Mouse (Mus musculus) hindbrain, embryonic 13.5 days (tissue): ENCODE measurements around the gene Gabpb1. TPM values are rescaled to one million over a fixed set of nuclear protein-coding genes. Genes with fewer than 3 reads are reported as not detected.
"Not testable (repeated sequence)": the region's sequence is repeated elsewhere in the genome, so short reads cannot be mapped to it uniquely, and the experiment has no call there.

Experiments
- ATAC-seq: fragments of 200-750 bp; cut with Nextera tagmentation; 2 replicates; pipeline ENCODE4 v1.8.0; 2017; ENCODE audit warnings: moderate TSS enrichment; ENCODE audit not compliant: low FRiP score
- H3K27ac ChIP-seq: fragments of 300-500 bp; sonication (generic); 2 replicates; pipeline ENCODE4 v1.5.1; 2015; ENCODE audit warnings: inconsistent platforms, mild to moderate bottlenecking, moderate library complexity
- H3K27me3 ChIP-seq: fragments of 300-500 bp; sonication (generic); 2 replicates; pipeline ENCODE4 v1.6.1; 2015; ENCODE audit warnings: mild to moderate bottlenecking, inconsistent platforms
- H3K36me3 ChIP-seq: fragments of 300-500 bp; sonication (generic); 2 replicates; pipeline ENCODE4 v1.6.1; 2015; ENCODE audit warnings: mild to moderate bottlenecking, inconsistent platforms
- H3K4me1 ChIP-seq: fragments of 300-500 bp; sonication (generic); replicated peaks from 2 replicates; pipeline ENCODE4 v1.6.1; 2015; ENCODE audit warnings: inconsistent platforms
- H3K4me2 ChIP-seq: fragments of 300-500 bp; sonication (generic); 2 replicates; pipeline ENCODE4 v1.6.1; 2015; ENCODE audit warnings: inconsistent platforms, mild to moderate bottlenecking, moderate library complexity
- H3K4me3 ChIP-seq: fragments of 300-500 bp; sonication (generic); 2 replicates; pipeline ENCODE4 v1.5.1; 2015; ENCODE audit warnings: mild to moderate bottlenecking, inconsistent platforms
- H3K9ac ChIP-seq: fragments of 300-500 bp; sonication (generic); 2 replicates; pipeline ENCODE4 v1.6.1; 2015; ENCODE audit warnings: mild to moderate bottlenecking, inconsistent platforms
- H3K9me3 ChIP-seq: fragments of 300-500 bp; sonication (generic); 2 replicates; pipeline ENCODE4 v1.6.1; 2016; ENCODE audit warnings: inconsistent platforms
- WGBS: fragments of 180-500 bp; shearing (Covaris S2); methylation state at CpG from one replicate; pipeline ENCODE4 v1.1.7; 2015; 5-methylcytosine and 5-hydroxymethylcytosine counted together
- polyA plus RNA-seq: library from polyadenylated mRNA; unstranded; fragments of >200 nt; fragmentation: Nextera tagmentation; extraction: Ambion mirVana; gene quantifications from 2 replicates; pipeline ENCODE4 v1.2.1, GENCODE M21; 2015

The Gabpb1 gene
- polyA plus RNA-seq, 1 experiment from 2014 or later, result 52.6 TPM

DNA sequence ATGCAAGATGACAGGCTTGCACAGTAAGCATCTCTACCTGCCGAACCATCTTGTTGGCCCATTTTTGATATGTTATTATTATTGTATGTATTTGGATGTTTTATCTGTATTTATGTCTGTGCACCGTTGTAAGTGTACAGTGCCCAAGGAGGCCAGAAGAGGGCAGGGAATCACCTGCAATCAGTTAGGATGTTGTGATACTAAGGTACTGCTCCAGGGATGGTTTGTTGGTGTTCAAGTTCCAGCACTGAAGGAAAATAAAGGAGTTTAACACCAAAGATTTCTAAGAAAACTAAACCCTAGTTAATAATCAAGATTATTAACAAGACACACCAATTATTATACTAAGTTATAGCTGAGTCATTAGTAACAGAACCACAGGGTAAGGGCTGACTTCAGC lies 43.0 kb downstream of the Gabpb1 start:
- no peak overlapping the region for H3K4me3 ChIP-seq
- H3K36me3 ChIP-seq, result peaks cover 41% of the 10 kb centered on the region
- H3K9me3 ChIP-seq, result no peaks in the 10 kb centered on the region
- ATAC-seq, result no peak
- H3K4me1 ChIP-seq, result no peaks in the 10 kb centered on the region
- no peak overlapping the region for H3K4me2 ChIP-seq
- WGBS, result 93% methylated on average over 2 of the region's 2 CpGs
- H3K9ac ChIP-seq, result no peak overlapping the region
- no peaks in the 10 kb centered on the region for H3K27me3 ChIP-seq
- no peak overlapping the region for H3K27ac ChIP-seq

DNA sequence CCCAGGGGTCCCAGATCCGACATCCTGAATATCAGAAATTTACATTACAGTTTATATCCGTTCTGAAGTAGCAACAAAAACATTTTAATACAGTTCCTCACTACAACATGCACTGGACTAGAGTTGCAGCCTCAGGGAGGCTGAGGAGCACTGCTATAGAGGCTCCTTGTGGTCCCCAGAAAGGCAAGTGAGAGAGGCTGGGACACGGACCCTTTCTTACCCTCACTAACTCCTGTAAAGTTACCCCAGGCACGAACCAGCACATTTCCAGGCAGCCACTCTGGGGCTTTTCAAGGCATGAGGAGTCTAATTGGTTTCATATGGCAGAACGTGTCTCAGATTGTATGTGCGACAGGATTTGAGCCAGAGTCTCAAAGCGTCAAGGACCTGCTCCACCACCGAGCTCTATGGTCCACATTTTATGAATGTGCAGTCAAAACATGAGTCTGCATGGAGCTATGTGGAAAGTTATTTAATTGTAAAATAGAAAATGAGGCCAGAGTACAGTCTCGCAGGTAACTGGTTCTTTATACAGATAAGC lies 47.6 kb downstream of the Gabpb1 start:
- no peaks in the 10 kb centered on the region for H3K4me1 ChIP-seq
- no peak overlapping the region for H3K4me2 ChIP-seq
- peaks cover 41% of the 10 kb centered on the region for H3K36me3 ChIP-seq
- H3K4me3 ChIP-seq, result no peak overlapping the region
- H3K9me3 ChIP-seq, result no peaks in the 10 kb centered on the region
- ATAC-seq, result no peak
- H3K27me3 ChIP-seq, result no peaks in the 10 kb centered on the region
- H3K27ac ChIP-seq, result no peak overlapping the region
- no peak overlapping the region for H3K9ac ChIP-seq
- WGBS, result 86% methylated on average over 9 of the region's 9 CpGs

DNA sequence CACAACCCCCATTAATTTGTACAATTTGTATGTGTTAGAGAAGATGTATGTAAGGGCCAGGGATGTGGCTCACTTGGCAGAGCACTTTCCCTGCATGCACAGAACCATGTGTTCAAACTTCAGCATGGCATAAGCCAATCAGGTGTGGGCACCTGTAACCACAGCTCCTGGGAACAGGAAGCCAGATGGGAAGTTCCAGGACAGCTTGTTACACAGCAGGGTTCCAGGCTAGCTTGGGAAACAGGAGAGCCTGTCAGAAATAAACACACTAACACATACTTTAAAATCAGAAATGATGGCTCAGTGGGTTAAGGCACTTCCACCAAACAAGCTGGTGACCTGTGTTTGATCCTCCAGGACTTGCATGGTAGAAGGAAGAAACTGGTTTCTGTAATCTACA lies 53.0 kb downstream of the Gabpb1 start:
- no peak for ATAC-seq
- Histone ChIP-seq H3K36me3 (peaks cover 13% of the 10 kb centered on the region; the same call in 1 of the 2 replicates), H3K9ac (no peak overlapping the region), H3K4me1 (no peaks in the 10 kb centered on the region; the same call in 1 of the 2 replicates), H3K4me2 (no peak overlapping the region), H3K27me3 (no peaks in the 10 kb centered on the region), H3K9me3 (no peaks in the 10 kb centered on the region), H3K4me3 (no peak overlapping the region), H3K27ac (no peak overlapping the region)

DNA sequence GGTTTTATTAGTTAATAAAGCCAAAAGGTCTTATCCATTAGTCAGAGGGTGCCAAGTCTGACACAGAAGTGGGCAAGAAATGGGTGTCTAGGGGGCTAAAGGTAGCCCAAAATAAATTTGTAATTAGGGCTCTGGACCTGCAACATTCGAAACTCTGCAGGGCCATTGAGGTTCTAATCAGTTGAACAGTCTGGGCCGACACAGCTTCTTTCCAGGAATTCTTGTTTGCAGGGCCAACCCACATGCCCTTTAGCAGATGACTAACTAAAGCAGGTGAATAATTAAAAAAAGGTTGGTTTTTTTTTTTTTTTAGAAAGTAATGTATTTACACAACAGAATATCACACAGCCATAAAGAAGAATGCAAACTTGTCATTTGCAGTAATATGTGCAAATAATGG lies 53.7 kb downstream of the Gabpb1 start:
- no peak overlapping the region for H3K9ac ChIP-seq
- no peaks in the 10 kb centered on the region for H3K9me3 ChIP-seq
- H3K4me2 ChIP-seq, result no peak overlapping the region
- H3K27me3 ChIP-seq, result no peaks in the 10 kb centered on the region
- H3K27ac ChIP-seq, result no peak overlapping the region
- no peaks in the 10 kb centered on the region; the same call in 1 of the 2 replicates for H3K4me1 ChIP-seq
- WGBS, result 90% methylated on average over 2 of the region's 2 CpGs
- H3K36me3 ChIP-seq, result peaks cover 7% of the 10 kb centered on the region; the same call in 1 of the 2 replicates
- no peak overlapping the region for H3K4me3 ChIP-seq
- ATAC-seq, result no peak

DNA sequence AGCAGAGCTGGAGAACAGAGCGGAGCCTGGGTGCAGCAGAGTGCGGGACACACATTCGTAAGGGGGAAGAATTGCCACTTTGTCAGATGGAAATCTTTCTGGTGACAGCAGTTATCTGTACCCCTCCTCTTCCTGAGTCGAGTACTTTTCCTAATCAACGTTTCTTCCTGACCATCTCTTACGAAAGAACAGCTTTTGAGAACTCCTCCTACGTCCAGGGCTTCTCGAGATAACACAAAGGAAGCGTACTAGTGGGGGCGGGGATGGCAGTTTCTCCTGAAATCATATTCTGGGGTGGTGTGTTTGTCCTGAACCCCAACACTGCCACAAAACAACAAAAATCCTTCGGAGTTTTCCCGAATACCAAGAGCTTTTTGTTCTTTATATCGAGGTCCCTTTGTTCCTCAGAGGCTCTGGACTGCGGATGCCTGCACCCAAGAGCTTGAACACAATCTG lies 56.9 kb downstream of the Gabpb1 start, which contains the start of gene Hdc:
Hdc (minus strand) TSS at position 51 of the 456 bp plus-strand sequence.
- no peak within 1 kb of the TSS for H3K4me2 ChIP-seq
- no peaks in the 10 kb centered on the region for H3K36me3 ChIP-seq
- H3K27me3 ChIP-seq, result no peaks in the 10 kb centered on the region
- no peak within 1 kb of the TSS for H3K4me3 ChIP-seq
- whole genome bisulfite sequencing, result 74% methylated on average over 14 of the region's 14 CpGs
- ATAC-seq, result no peak
- no peaks in the 10 kb centered on the region; the same call in 1 of the 2 replicates for H3K4me1 ChIP-seq
- no peak within 1 kb of the TSS for H3K27ac ChIP-seq
- H3K9me3 ChIP-seq, result no peaks in the 10 kb centered on the region
- H3K9ac ChIP-seq, result no peak within 1 kb of the TSS

DNA sequence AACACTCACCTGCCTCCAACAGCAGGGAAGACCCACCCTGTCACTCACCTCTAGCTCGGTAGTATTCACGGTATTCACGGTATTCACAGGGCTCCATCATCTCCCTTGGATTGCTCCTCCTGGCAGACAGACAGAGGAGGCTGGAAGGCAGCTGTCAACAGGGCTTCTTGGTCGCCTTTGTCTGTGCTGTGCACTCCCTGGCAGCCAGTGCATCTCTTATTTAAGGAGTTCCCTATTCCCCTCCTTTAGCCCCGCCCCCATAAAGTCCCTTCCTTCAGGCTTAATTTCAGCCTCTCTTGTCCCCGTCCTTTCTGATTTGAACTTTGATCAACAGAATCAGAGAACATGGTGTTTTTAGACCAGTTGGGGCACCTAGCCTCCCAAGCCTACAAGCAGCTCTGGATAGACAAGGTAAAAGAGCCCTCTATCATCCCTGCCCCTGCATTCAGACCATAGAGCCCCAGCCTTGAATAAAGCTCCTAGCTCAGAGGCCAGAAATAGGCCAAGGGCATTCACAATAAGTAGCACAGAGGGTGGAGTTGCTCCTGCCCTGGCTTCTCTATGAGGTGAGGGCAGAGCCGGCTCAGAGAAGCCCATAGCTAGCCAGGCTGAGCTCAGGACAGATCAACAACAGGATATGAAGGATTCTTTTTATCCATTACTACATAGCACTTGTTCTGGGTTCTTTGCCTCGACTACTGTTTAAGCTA lies 57.5 kb downstream of the Gabpb1 start:
- H3K4me2 ChIP-seq, result no peak overlapping the region
- no peak for ATAC-seq
- no peaks in the 10 kb centered on the region for H3K36me3 ChIP-seq
- H3K4me1 ChIP-seq, result no peaks in the 10 kb centered on the region; the same call in 1 of the 2 replicates
- no peak overlapping the region for H3K27ac ChIP-seq
- no peaks in the 10 kb centered on the region for H3K27me3 ChIP-seq
- no peaks in the 10 kb centered on the region for H3K9me3 ChIP-seq
- H3K4me3 ChIP-seq, result no peak overlapping the region
- no peak overlapping the region for H3K9ac ChIP-seq
- WGBS, result 25% methylated on average over 8 of the region's 8 CpGs

DNA sequence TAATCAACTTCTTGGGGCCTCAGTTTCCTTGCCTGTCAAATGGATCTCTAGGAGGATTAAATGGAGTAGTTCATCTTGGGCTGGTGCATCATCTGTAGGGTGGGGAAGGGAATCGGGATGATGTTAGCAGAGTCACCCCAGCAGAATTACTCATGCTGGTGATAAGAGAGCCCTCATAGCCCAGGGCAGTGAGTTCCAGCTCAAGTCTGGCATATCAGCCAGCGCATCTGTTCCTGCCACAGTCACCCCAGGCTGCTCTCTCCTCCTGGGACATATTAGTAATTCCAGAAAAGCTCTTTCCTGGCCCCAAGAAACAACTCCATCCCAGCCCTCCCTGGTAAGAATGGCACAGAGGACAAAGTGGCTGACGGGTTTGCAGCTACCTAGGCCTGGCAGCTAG lies 60.8 kb downstream of the Gabpb1 start:
- no peak overlapping the region for H3K4me2 ChIP-seq
- no peaks in the 10 kb centered on the region; the same call in 1 of the 2 replicates for H3K4me1 ChIP-seq
- no peak for ATAC-seq
- H3K27me3 ChIP-seq, result no peaks in the 10 kb centered on the region
- H3K4me3 ChIP-seq, result no peak overlapping the region
- H3K27ac ChIP-seq, result no peak overlapping the region
- 81% methylated on average over 3 of the region's 3 CpGs for WGBS
- H3K36me3 ChIP-seq, result no peaks in the 10 kb centered on the region
- H3K9ac ChIP-seq, result no peak overlapping the region
- no peaks in the 10 kb centered on the region for H3K9me3 ChIP-seq

DNA sequence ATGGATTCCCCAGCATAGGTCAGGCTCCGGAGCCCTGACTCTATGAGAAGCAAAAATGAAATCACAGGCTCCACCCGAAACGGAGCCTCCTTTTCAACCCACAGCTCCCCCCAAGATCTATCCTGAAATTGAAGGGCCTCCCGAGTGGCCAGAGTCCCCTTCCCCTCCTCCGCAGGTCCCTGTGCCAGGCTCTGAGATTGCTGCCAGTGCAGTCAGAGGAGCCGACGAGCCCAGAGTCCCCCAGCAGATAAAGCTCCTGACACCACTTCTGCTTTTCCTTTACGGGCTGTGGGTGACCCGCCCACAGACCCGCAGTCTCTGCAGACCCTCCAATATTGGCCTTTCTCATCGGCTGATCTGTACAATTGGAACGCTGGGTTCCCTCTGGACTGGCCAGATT lies 66.5 kb downstream of the Gabpb1 start:
- WGBS, result 79% methylated on average over 12 of the region's 12 CpGs
- not testable (repeated sequence) for H3K27ac ChIP-seq

DNA sequence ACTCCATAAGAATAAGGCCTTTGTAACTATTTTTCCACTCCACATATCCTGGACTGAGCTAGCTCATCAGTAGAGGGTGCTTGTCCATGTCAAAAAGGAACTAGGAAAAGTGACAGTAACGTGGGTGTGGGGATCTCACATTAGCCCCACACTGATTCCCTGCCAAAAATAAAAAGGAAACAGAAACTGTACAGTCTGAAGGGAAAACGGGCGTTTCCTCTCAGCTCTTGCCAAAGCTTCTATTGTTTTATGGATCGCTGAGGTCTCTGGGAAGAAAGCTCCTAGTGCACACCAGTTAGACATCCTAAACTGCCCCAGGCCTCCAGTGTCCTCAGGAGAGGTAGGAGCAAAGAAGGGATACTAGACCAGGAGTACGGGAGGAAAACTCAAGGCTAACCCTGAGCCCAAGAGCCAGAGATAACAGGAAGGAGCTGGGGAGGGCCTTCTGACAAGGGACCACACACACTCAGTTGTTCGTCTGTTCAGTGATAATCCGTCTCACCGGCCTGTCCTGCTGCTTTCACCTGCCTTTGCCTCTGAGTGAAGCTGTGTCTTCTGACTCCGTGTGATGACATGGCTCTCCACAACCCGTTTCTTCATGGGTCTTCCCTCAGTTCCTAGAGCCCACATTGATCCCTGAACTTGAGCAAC lies 68.5 kb downstream of the Gabpb1 start:
- no peaks in the 10 kb centered on the region for H3K4me1 ChIP-seq

More for the DNA sequence above, 66.5 kb downstream of the Gabpb1 start:
- not testable (repeated sequence) for H3K9me3 ChIP-seq, H3K27me3 ChIP-seq, H3K4me2 ChIP-seq, H3K4me1 ChIP-seq, H3K4me3 ChIP-seq, H3K9ac ChIP-seq, ATAC-seq, H3K36me3 ChIP-seq

DNA sequence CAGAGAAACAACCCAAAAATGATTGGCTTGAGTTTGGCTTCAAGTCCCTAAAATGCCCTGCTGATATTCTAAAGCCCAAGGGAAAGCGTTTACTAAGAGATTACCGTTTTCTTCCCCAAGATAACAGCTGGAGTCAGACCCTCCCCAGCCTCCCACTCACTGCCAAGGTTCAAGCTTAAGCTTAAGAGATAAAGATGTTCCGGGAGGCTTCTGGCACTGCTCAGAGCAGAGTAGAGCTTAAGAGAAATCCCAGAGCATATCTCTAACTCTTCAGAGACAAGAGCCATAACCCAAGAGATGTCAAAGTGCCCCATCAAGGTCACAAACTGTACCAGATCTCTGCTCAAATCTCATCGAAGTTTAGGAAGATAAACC lies 69.5 kb downstream of the Gabpb1 start:
- Histone ChIP-seq H3K4me3 (no peak overlapping the region), H3K4me1 (no peaks in the 10 kb centered on the region), H3K36me3 (no peaks in the 10 kb centered on the region), H3K9ac (no peak overlapping the region), H3K27me3 (no peaks in the 10 kb centered on the region), H3K4me2 (no peak overlapping the region), H3K9me3 (no peaks in the 10 kb centered on the region), H3K27ac (no peak overlapping the region)
- 73% methylated on average over 4 of the region's 4 CpGs for WGBS
- no peak for ATAC-seq

More for the DNA sequence above, 68.5 kb downstream of the Gabpb1 start:
- 77% methylated on average over 10 of the region's 10 CpGs for WGBS
- H3K4me2 ChIP-seq, result no peak overlapping the region
- no peak overlapping the region for H3K4me3 ChIP-seq
- no peak overlapping the region for H3K27ac ChIP-seq
- no peak overlapping the region for H3K9ac ChIP-seq
- no peaks in the 10 kb centered on the region for H3K9me3 ChIP-seq
- ATAC-seq, result no peak
- no peaks in the 10 kb centered on the region for H3K27me3 ChIP-seq
- no peaks in the 10 kb centered on the region for H3K36me3 ChIP-seq

DNA sequence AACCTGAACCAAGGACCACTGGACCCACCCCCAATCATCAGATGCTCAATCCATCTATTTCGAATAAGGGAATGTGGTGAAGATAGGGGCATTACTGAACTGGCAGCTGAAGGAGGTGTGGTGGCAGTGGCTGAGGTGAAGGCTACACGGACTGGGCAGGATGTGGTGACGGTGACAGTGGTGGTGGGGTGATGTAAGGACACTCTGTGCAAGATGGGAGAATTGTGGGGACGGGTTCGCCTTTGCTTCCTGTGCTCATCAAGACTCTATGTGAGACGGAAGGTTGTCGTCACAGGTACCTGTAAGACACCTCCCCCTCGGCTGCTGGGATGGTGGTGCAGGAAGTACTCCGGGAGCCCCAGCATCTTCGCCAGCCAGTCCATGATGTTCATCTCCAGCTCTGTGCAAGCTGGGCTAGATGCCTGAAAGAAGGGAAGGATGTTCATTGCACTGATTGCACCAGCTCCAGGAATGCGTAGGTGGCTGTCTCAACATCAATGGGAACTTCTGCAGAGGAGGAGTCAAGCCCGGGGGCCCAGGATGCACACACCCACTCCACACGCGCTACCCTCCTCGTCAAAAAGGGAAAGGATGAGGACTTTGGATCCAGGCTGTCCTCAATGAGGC lies 70.0 kb downstream of the Gabpb1 start:
- WGBS, result 88% methylated on average over 15 of the region's 15 CpGs
- Histone ChIP-seq H3K27me3 (no peaks in the 10 kb centered on the region), H3K4me1 (no peaks in the 10 kb centered on the region), H3K9ac (no peak overlapping the region), H3K9me3 (no peaks in the 10 kb centered on the region), H3K4me2 (no peak overlapping the region), H3K36me3 (no peaks in the 10 kb centered on the region), H3K4me3 (no peak overlapping the region), H3K27ac (no peak overlapping the region)
- no peak for ATAC-seq

DNA sequence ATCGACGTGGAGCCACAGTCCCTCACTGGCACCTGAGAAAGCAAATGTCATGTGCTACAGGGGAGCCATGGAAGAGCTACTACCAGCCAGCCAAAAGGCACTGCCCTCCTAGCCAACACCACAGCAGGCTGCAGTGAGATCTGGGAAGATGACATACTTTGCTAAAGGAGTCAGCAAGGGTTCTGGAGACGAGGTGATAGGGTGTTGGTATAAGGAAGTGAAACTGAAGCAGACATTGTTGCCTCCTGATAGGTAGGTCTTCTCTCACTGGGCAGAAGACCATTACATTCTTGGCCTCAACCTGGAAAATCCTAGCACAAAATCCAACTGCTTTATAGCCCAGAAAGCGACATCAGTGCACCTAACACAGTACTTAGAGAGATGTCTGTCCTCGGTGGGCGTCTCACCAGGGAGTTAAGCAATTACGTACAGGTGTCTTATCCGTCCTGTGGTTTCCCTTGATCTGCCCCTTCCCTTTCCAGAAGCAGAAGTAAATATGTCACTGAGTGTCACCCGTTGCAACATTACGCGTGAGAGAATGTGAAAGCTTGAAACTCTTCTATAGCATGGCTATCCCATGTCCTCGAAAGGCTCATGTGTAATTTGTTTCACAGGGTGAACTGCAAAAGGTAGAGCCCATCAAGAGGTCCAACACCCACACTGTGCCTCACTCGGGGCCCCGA lies 74.1 kb downstream of the Gabpb1 start:
- no peaks in the 10 kb centered on the region for H3K36me3 ChIP-seq
- H3K27me3 ChIP-seq, result no peaks in the 10 kb centered on the region
- no peaks in the 10 kb centered on the region for H3K4me1 ChIP-seq
- no peaks in the 10 kb centered on the region for H3K9me3 ChIP-seq
- H3K9ac ChIP-seq, result no peak overlapping the region
- no peak overlapping the region for H3K4me3 ChIP-seq
- no peak for ATAC-seq
- WGBS, result 93% methylated on average over 14 of the region's 14 CpGs
- no peak overlapping the region for H3K4me2 ChIP-seq
- no peak overlapping the region for H3K27ac ChIP-seq
